Mouse (Mus musculus): ENCODE measurements around the gene Cyp2f2.

- TF ChIP-seq CTCF (conservative IDR thresholded peaks at IDR 0.05; ENCODE audit: low read length) = no peak
- no peak for TF ChIP-seq NANOG (IDR thresholded peaks at IDR 0.05; ENCODE audit: borderline replicate concordance, low read length)
- no peak for TF ChIP-seq POU5F1 (IDR thresholded peaks at IDR 0.05; ENCODE audit: borderline replicate concordance, low read length)
Measured at GRCm38 (mm10) chr7:27180036-27180435, 60.3 kb downstream of the Cyp2f2 start.

All from E14TG2a.4 (cell line).